Mouse (Mus musculus) hindbrain, embryonic 12.5 days (tissue): ENCODE results near the gene Cdkl1. TPM values are rescaled to one million over a fixed set of nuclear protein-coding genes. Genes with fewer than 3 reads are reported as not detected.

ENCODE experiments used
- ATAC-seq: fragments of 200-750 bp; cut with Nextera tagmentation; 2 replicates; pipeline ENCODE4 v1.8.0; 2017; ENCODE audit warnings: moderate TSS enrichment; ENCODE audit not compliant: low FRiP score
- H3K27ac ChIP-seq: fragments of 300-500 bp; sonication (generic); 2 replicates; pipeline ENCODE4 v1.5.1; 2016; ENCODE audit warnings: mild to moderate bottlenecking
- H3K27me3 ChIP-seq: fragments of 300-500 bp; sonication (generic); 2 replicates; pipeline ENCODE4 v1.6.1; 2016; ENCODE audit warnings: mild to moderate bottlenecking
- H3K36me3 ChIP-seq: fragments of 300-500 bp; sonication (generic); 2 replicates; pipeline ENCODE4 v1.6.1; 2016; ENCODE audit warnings: mild to moderate bottlenecking
- H3K4me1 ChIP-seq: fragments of 300-500 bp; sonication (generic); 2 replicates; pipeline ENCODE4 v1.6.1; 2016
- H3K4me2 ChIP-seq: fragments of 300-500 bp; sonication (generic); replicated peaks from 2 replicates; pipeline ENCODE4 v1.6.1; 2016; ENCODE audit warnings: mild to moderate bottlenecking
- H3K4me3 ChIP-seq: fragments of 300-500 bp; sonication (generic); 2 replicates; pipeline ENCODE4 v1.5.1; 2016; ENCODE audit warnings: mild to moderate bottlenecking
- H3K9ac ChIP-seq: fragments of 300-500 bp; sonication (generic); 2 replicates; pipeline ENCODE4 v1.6.1; 2016; ENCODE audit warnings: mild to moderate bottlenecking, moderate library complexity
- H3K9me3 ChIP-seq: fragments of 300-500 bp; sonication (generic); replicated peaks from 2 replicates; pipeline ENCODE4 v1.6.1; 2016; ENCODE audit warnings: mild to moderate bottlenecking
- WGBS: fragments of 180-500 bp; shearing (Covaris S2); methylation state at CpG from one replicate; pipeline ENCODE4 v1.1.7; 2016; 5-methylcytosine and 5-hydroxymethylcytosine counted together
- polyA plus RNA-seq: library from polyadenylated mRNA; unstranded; fragments of >200 nt; fragmentation: Nextera tagmentation; extraction: Ambion mirVana; gene quantifications from 2 replicates; pipeline ENCODE4 v1.2.1, GENCODE M21; 2016

Gene Cdkl1
- polyA plus RNA-seq, 1 experiment from 2014 or later = 1.5 TPM

- H3K4me1 ChIP-seq = peaks cover 17% of the 10 kb centered on the region; the same call in 1 of the 2 replicates
- no peaks in the 10 kb centered on the region for H3K9me3 ChIP-seq
- H3K27ac ChIP-seq = 0 out of 2 replicates have a peak overlapping the region, but pooled peaks have one; percentile 7
- H3K4me2 ChIP-seq = peak overlapping the region; percentile 41; the same call in 1 of the 2 replicates
- no peak overlapping the region for H3K9ac ChIP-seq
- no peak overlapping the region for H3K4me3 ChIP-seq
- H3K36me3 ChIP-seq = no peaks in the 10 kb centered on the region
- no peaks in the 10 kb centered on the region for H3K27me3 ChIP-seq
- no peak for ATAC-seq
- WGBS = 65% methylated on average over 2 of the region's 7 CpGs
These were observed 31.7 kb downstream of the Cdkl1 start for GRCm38 (mm10) chr12:69759267-69759885.

GRCm38 (mm10) chr12:69758221-69759185 is 32.6 kb downstream of the Cdkl1 start:
- H3K27ac ChIP-seq = no peak overlapping the region
- WGBS = 8% methylated on average over 22 of the region's 22 CpGs
- no peak overlapping the region; the same call in 1 of the 2 replicates for H3K4me3 ChIP-seq
- H3K4me1 ChIP-seq = peaks cover 17% of the 10 kb centered on the region; the same call in 1 of the 2 replicates
- no peaks in the 10 kb centered on the region for H3K27me3 ChIP-seq
- 0 out of 2 replicates have a peak overlapping the region, but pooled peaks have one; percentile 9 for H3K9ac ChIP-seq
- peak; percentile 44; the same call in 1 of the 2 replicates for ATAC-seq
- H3K36me3 ChIP-seq = no peaks in the 10 kb centered on the region
- H3K4me2 ChIP-seq = peak overlapping the region; percentile 41
- H3K9me3 ChIP-seq = no peaks in the 10 kb centered on the region

- H3K4me3 ChIP-seq = no peak overlapping the region; the same call in 1 of the 2 replicates
- H3K9ac ChIP-seq = no peak overlapping the region
- WGBS = 18% methylated on average over 22 of the region's 22 CpGs
- H3K4me2 ChIP-seq = peak overlapping the region; percentile 41
- no peaks in the 10 kb centered on the region for H3K27me3 ChIP-seq
- ATAC-seq = peak; percentile 89
- H3K27ac ChIP-seq = 0 out of 2 replicates have a peak overlapping the region, but pooled peaks have one; percentile 60
- H3K36me3 ChIP-seq = no peaks in the 10 kb centered on the region
- H3K9me3 ChIP-seq = no peaks in the 10 kb centered on the region
- H3K4me1 ChIP-seq = peaks cover 17% of the 10 kb centered on the region; the same call in 1 of the 2 replicates
These were observed 33.5 kb downstream of the Cdkl1 start for GRCm38 (mm10) chr12:69757418-69758141.

GRCm38 (mm10) chr12:69756015-69756414 is 35.1 kb downstream of the Cdkl1 start:
- no peak overlapping the region for H3K4me3 ChIP-seq
- ATAC-seq = no peak
- 85% methylated on average over 5 of the region's 5 CpGs for WGBS
- peaks cover 21% of the 10 kb centered on the region; the same call in 1 of the 2 replicates for H3K4me1 ChIP-seq
- no peaks in the 10 kb centered on the region for H3K9me3 ChIP-seq
- no peaks in the 10 kb centered on the region for H3K27me3 ChIP-seq
- H3K27ac ChIP-seq = no peak overlapping the region
- H3K36me3 ChIP-seq = no peaks in the 10 kb centered on the region
- H3K4me2 ChIP-seq = no peak overlapping the region
- no peak overlapping the region for H3K9ac ChIP-seq

GRCm38 (mm10) chr12:69753936-69754335 is 37.1 kb downstream of the Cdkl1 start:
- no peak overlapping the region for H3K4me2 ChIP-seq
- H3K9me3 ChIP-seq = no peaks in the 10 kb centered on the region
- ATAC-seq = no peak
- no peak overlapping the region for H3K4me3 ChIP-seq
- no peaks in the 10 kb centered on the region for H3K27me3 ChIP-seq
- H3K27ac ChIP-seq = no peak overlapping the region
- WGBS = 79% methylated on average over 5 of the region's 5 CpGs
- H3K4me1 ChIP-seq = peaks cover 16% of the 10 kb centered on the region; the same call in 1 of the 2 replicates
- no peak overlapping the region for H3K9ac ChIP-seq
- no peaks in the 10 kb centered on the region for H3K36me3 ChIP-seq

GRCm38 (mm10) chr12:69751864-69752341 is 39.2 kb downstream of the Cdkl1 start:
- no peak for ATAC-seq
- no peaks in the 10 kb centered on the region for H3K27me3 ChIP-seq
- H3K4me2 ChIP-seq = no peak overlapping the region
- no peaks in the 10 kb centered on the region for H3K9me3 ChIP-seq
- H3K9ac ChIP-seq = peak overlapping the region; percentile 6; the same call in 1 of the 2 replicates
- no peak overlapping the region for H3K4me3 ChIP-seq
- 0 out of 2 replicates have a peak overlapping the region, but pooled peaks have one; percentile 0 for H3K27ac ChIP-seq
- WGBS = 31% methylated on average over 10 of the region's 10 CpGs
- H3K4me1 ChIP-seq = peaks cover 4% of the 10 kb centered on the region; the same call in 1 of the 2 replicates
- no peaks in the 10 kb centered on the region for H3K36me3 ChIP-seq

- no peak overlapping the region for H3K27ac ChIP-seq
- no peaks in the 10 kb centered on the region for H3K4me1 ChIP-seq
- ATAC-seq = no peak
- 86% methylated on average over 5 of the region's 5 CpGs for WGBS
- no peaks in the 10 kb centered on the region for H3K27me3 ChIP-seq
- H3K4me3 ChIP-seq = no peak overlapping the region
- H3K36me3 ChIP-seq = 0 out of 2 replicates have a peak, but pooled peaks cover 3% of the 10 kb centered on the region
- H3K9ac ChIP-seq = no peak overlapping the region
- H3K4me2 ChIP-seq = no peak overlapping the region
- H3K9me3 ChIP-seq = no peaks in the 10 kb centered on the region
These were observed 46.9 kb downstream of the Cdkl1 start for GRCm38 (mm10) chr12:69744138-69744537.

- H3K9me3 ChIP-seq = no peaks in the 10 kb centered on the region
- H3K9ac ChIP-seq = no peak overlapping the region
- WGBS = 85% methylated on average over 5 of the region's 5 CpGs
- 0 out of 2 replicates have a peak, but pooled peaks cover 3% of the 10 kb centered on the region for H3K36me3 ChIP-seq
- ATAC-seq = no peak
- H3K4me2 ChIP-seq = no peak overlapping the region
- H3K4me3 ChIP-seq = no peak overlapping the region
- H3K27ac ChIP-seq = no peak overlapping the region
- H3K4me1 ChIP-seq = no peaks in the 10 kb centered on the region
- H3K27me3 ChIP-seq = no peaks in the 10 kb centered on the region
These were observed 49.1 kb downstream of the Cdkl1 start for GRCm38 (mm10) chr12:69741965-69742364.

GRCm38 (mm10) chr12:69733923-69734322 is 57.1 kb downstream of the Cdkl1 start:
- Histone ChIP-seq H3K27ac (no peak overlapping the region), H3K9me3 (no peaks in the 10 kb centered on the region), H3K9ac (no peak overlapping the region), H3K4me1 (no peaks in the 10 kb centered on the region), H3K4me3 (no peak overlapping the region), H3K27me3 (no peaks in the 10 kb centered on the region), H3K4me2 (no peak overlapping the region), H3K36me3 (no peaks in the 10 kb centered on the region)
- WGBS = 88% methylated on average over 3 of the region's 3 CpGs
- no peak for ATAC-seq

GRCm38 (mm10) chr12:69733518-69733917 is 57.5 kb downstream of the Cdkl1 start:
- no peak for ATAC-seq
- no peak overlapping the region for H3K27ac ChIP-seq
- H3K9me3 ChIP-seq = no peaks in the 10 kb centered on the region
- H3K4me2 ChIP-seq = no peak overlapping the region
- no peak overlapping the region for H3K4me3 ChIP-seq
- no peak overlapping the region for H3K9ac ChIP-seq
- WGBS = 22% methylated on average over 2 of the region's 2 CpGs
- H3K36me3 ChIP-seq = no peaks in the 10 kb centered on the region
- no peaks in the 10 kb centered on the region for H3K4me1 ChIP-seq
- no peaks in the 10 kb centered on the region for H3K27me3 ChIP-seq

GRCm38 (mm10) chr12:69732221-69732620 is 58.8 kb downstream of the Cdkl1 start:
- Histone ChIP-seq H3K9ac (no peak overlapping the region), H3K9me3 (no peaks in the 10 kb centered on the region), H3K27ac (no peak overlapping the region), H3K27me3 (no peaks in the 10 kb centered on the region), H3K4me3 (no peak overlapping the region), H3K36me3 (no peaks in the 10 kb centered on the region), H3K4me1 (no peaks in the 10 kb centered on the region), H3K4me2 (no peak overlapping the region)
- ATAC-seq = no peak
- 43% methylated on average over 5 of the region's 5 CpGs for WGBS
